Mouse (Mus musculus): Measurements from ENCODE around the gene Tcam1. TPM values are rescaled to one million over a fixed set of nuclear protein-coding genes. Genes with fewer than 3 reads are reported as not detected.

Tcam1 gene
- polyA plus RNA-seq, 1 experiment from 2014 or later, result 0.24 TPM

- Histone ChIP-seq H3K4me1 (peaks cover 9% of the 10 kb centered on the region; the same call in 1 of the 2 replicates), H3K4me2 (no peak overlapping the region), H3K27ac (no peak overlapping the region), H3K4me3 (no peak overlapping the region), H3K9ac (no peak overlapping the region), H3K36me3 (no peaks in the 10 kb centered on the region), H3K9me3 (no peaks in the 10 kb centered on the region), H3K27me3 (no peaks in the 10 kb centered on the region)
- ATAC-seq (ENCODE audit: borderline replicate concordance, extremely low read depth, low FRiP score, low TSS enrichment), result no peak
- WGBS, result 29% methylated on average over 5 of the region's 5 CpGs
These were observed 52.0 kb downstream of the Tcam1 start for GRCm38 (mm10) chr11:106328521-106328920.

- no peak for ATAC-seq (ENCODE audit: borderline replicate concordance, extremely low read depth, low FRiP score, low TSS enrichment)
- Histone ChIP-seq H3K9ac (no peak overlapping the region), H3K27me3 (no peaks in the 10 kb centered on the region)
These were observed 52.7 kb downstream of the Tcam1 start for GRCm38 (mm10) chr11:106329128-106329527.

GRCm38 (mm10) chr11:106329682-106330081 lies 53.2 kb downstream of the Tcam1 start:
- no peak overlapping the region for H3K9ac ChIP-seq
- no peak for ATAC-seq (ENCODE audit: borderline replicate concordance, extremely low read depth, low FRiP score, low TSS enrichment)
- H3K4me1 ChIP-seq, result peaks cover 9% of the 10 kb centered on the region; the same call in 1 of the 2 replicates
- no peak overlapping the region for H3K27ac ChIP-seq
- no peaks in the 10 kb centered on the region for H3K27me3 ChIP-seq
- no peak overlapping the region for H3K4me2 ChIP-seq
- no peaks in the 10 kb centered on the region for H3K36me3 ChIP-seq
- 48% methylated on average over 7 of the region's 7 CpGs for WGBS
- no peaks in the 10 kb centered on the region for H3K9me3 ChIP-seq
- no peak overlapping the region for H3K4me3 ChIP-seq

More at GRCm38 (mm10) chr11:106329128-106329527, 52.7 kb downstream of the Tcam1 start:
- no peaks in the 10 kb centered on the region for H3K9me3 ChIP-seq
- no peak overlapping the region for H3K4me2 ChIP-seq
- H3K36me3 ChIP-seq, result no peaks in the 10 kb centered on the region
- H3K4me1 ChIP-seq, result peaks cover 9% of the 10 kb centered on the region; the same call in 1 of the 2 replicates
- 36% methylated on average over 6 of the region's 6 CpGs for WGBS
- H3K27ac ChIP-seq, result no peak overlapping the region
- H3K4me3 ChIP-seq, result no peak overlapping the region

GRCm38 (mm10) chr11:106332458-106332857 lies 56.0 kb downstream of the Tcam1 start:
- peaks cover 9% of the 10 kb centered on the region; the same call in 1 of the 2 replicates for H3K4me1 ChIP-seq
- H3K9ac ChIP-seq, result no peak overlapping the region
- H3K27me3 ChIP-seq, result no peaks in the 10 kb centered on the region
- no peaks in the 10 kb centered on the region for H3K9me3 ChIP-seq
- H3K4me3 ChIP-seq, result no peak overlapping the region
- ATAC-seq (ENCODE audit: borderline replicate concordance, extremely low read depth, low FRiP score, low TSS enrichment), result no peak
- H3K36me3 ChIP-seq, result no peaks in the 10 kb centered on the region
- H3K27ac ChIP-seq, result no peak overlapping the region
- 36% methylated on average over 4 of the region's 4 CpGs for WGBS
- no peak overlapping the region for H3K4me2 ChIP-seq

GRCm38 (mm10) chr11:106334066-106334465 lies 57.6 kb downstream of the Tcam1 start:
- 13% methylated on average over 2 of the region's 2 CpGs for WGBS

GRCm38 (mm10) chr11:106338029-106338428 lies 61.6 kb downstream of the Tcam1 start:
- Histone ChIP-seq H3K27me3 (no peaks in the 10 kb centered on the region), H3K9me3 (no peaks in the 10 kb centered on the region), H3K27ac (no peak overlapping the region), H3K9ac (no peak overlapping the region), H3K4me2 (no peak overlapping the region), H3K4me1 (peaks cover 9% of the 10 kb centered on the region; the same call in 1 of the 2 replicates), H3K4me3 (no peak overlapping the region), H3K36me3 (no peaks in the 10 kb centered on the region)
- no peak for ATAC-seq (ENCODE audit: borderline replicate concordance, extremely low read depth, low FRiP score, low TSS enrichment)
- WGBS, result 71% methylated on average over 5 of the region's 5 CpGs

More at GRCm38 (mm10) chr11:106334066-106334465, 57.6 kb downstream of the Tcam1 start:
- Histone ChIP-seq H3K4me1 (peaks cover 6% of the 10 kb centered on the region; the same call in 1 of the 2 replicates), H3K27me3 (no peaks in the 10 kb centered on the region), H3K9ac (no peak overlapping the region), H3K27ac (no peak overlapping the region), H3K9me3 (no peaks in the 10 kb centered on the region), H3K36me3 (no peaks in the 10 kb centered on the region), H3K4me3 (no peak overlapping the region), H3K4me2 (no peak overlapping the region)
- ATAC-seq (ENCODE audit: borderline replicate concordance, extremely low read depth, low FRiP score, low TSS enrichment), result no peak

Other genes with a start within 250 kb of the Tcam1 start
- 64.3 and 67.8 TPM in 2 replicates for gene Dcaf7, start 239.8 kb upstream of the Tcam1 start, polyA plus RNA-seq (2015; fragmentation: Nextera tagmentation; extraction: Ambion mirVana)
- gene Taco1, start 210.6 kb upstream of the Tcam1 start, polyA plus RNA-seq (2015; fragmentation: Nextera tagmentation; extraction: Ambion mirVana), result 9.0 and 10.1 TPM in 2 replicates
- gene Map3k3, start 192.1 kb upstream of the Tcam1 start, polyA plus RNA-seq (2015; fragmentation: Nextera tagmentation; extraction: Ambion mirVana), result 22.6 and 28.2 TPM in 2 replicates
- not detected in 2 replicates for gene Gm10840, start 115.8 kb upstream of the Tcam1 start, polyA plus RNA-seq (2015; fragmentation: Nextera tagmentation; extraction: Ambion mirVana)
- 237 and 246 TPM in 2 replicates for gene Limd2, start 115.8 kb upstream of the Tcam1 start, polyA plus RNA-seq (2015; fragmentation: Nextera tagmentation; extraction: Ambion mirVana)
- gene Strada, start 74.5 kb upstream of the Tcam1 start, polyA plus RNA-seq (2015; fragmentation: Nextera tagmentation; extraction: Ambion mirVana), result 24.3 and 25.1 TPM in 2 replicates
- 80.2 and 88.7 TPM in 2 replicates for gene Ccdc47, start 60.3 kb upstream of the Tcam1 start, polyA plus RNA-seq (2015; fragmentation: Nextera tagmentation; extraction: Ambion mirVana)
- gene Ddx42, start 59.7 kb upstream of the Tcam1 start, polyA plus RNA-seq (2015; fragmentation: Nextera tagmentation; extraction: Ambion mirVana), result 69.8 and 72.7 TPM in 2 replicates
- gene Ftsj3, start 20.6 kb upstream of the Tcam1 start, polyA plus RNA-seq (2015; fragmentation: Nextera tagmentation; extraction: Ambion mirVana), result 50.2 and 54.1 TPM in 2 replicates
- gene Psmc5, start 20.5 kb upstream of the Tcam1 start, polyA plus RNA-seq (2015; fragmentation: Nextera tagmentation; extraction: Ambion mirVana), result 271 and 275 TPM in 2 replicates
- 79.1 and 81.6 TPM in 2 replicates for gene Smarcd2, start 3.7 kb upstream of the Tcam1 start, polyA plus RNA-seq (2015; fragmentation: Nextera tagmentation; extraction: Ambion mirVana)
- not detected in 2 replicates for gene Gh, start 25.2 kb downstream of the Tcam1 start, polyA plus RNA-seq (2015; fragmentation: Nextera tagmentation; extraction: Ambion mirVana)
- gene Cd79b, start 38.1 kb downstream of the Tcam1 start, polyA plus RNA-seq (2015; fragmentation: Nextera tagmentation; extraction: Ambion mirVana), result 4.2 TPM in 2 replicates
- 0.06 and 0.16 TPM in 2 replicates for gene Scn4a, start 76.6 kb downstream of the Tcam1 start, polyA plus RNA-seq (2015; fragmentation: Nextera tagmentation; extraction: Ambion mirVana)
- gene Prr29, start 88.8 kb downstream of the Tcam1 start, polyA plus RNA-seq (2015; fragmentation: Nextera tagmentation; extraction: Ambion mirVana), result 0.93 and 1.1 TPM in 2 replicates
- gene Icam2, start 111.4 kb downstream of the Tcam1 start, polyA plus RNA-seq (2015; fragmentation: Nextera tagmentation; extraction: Ambion mirVana), result 93.5 and 99.2 TPM in 2 replicates
- gene Ern1, start 211.2 kb downstream of the Tcam1 start, polyA plus RNA-seq (2015; fragmentation: Nextera tagmentation; extraction: Ambion mirVana), result 6.0 and 6.5 TPM in 2 replicates

All from lung, embryonic 15.5 days (tissue).